Mouse (Mus musculus) cerebellum, adult 2 months (tissue): ENCODE measurements around the gene Gsap.

Experiments
- CTCF ChIP-seq: fragments of 200-500 bp; IDR thresholded peaks from 2 replicates; pipeline ENCODE4 v1.5.1; 2011; ENCODE audit warnings: low read depth, mild to moderate bottlenecking, control low read depth, low read length, moderate library complexity, borderline replicate concordance; ENCODE audit not compliant: insufficient read depth
- POLR2A ChIP-seq: fragments of 200-500 bp; IDR thresholded peaks from 2 replicates; pipeline ENCODE4 v1.6.1; 2011; ENCODE audit warnings: low read length, control low read depth, borderline replicate concordance; ENCODE audit not compliant: insufficient read depth

DNA sequence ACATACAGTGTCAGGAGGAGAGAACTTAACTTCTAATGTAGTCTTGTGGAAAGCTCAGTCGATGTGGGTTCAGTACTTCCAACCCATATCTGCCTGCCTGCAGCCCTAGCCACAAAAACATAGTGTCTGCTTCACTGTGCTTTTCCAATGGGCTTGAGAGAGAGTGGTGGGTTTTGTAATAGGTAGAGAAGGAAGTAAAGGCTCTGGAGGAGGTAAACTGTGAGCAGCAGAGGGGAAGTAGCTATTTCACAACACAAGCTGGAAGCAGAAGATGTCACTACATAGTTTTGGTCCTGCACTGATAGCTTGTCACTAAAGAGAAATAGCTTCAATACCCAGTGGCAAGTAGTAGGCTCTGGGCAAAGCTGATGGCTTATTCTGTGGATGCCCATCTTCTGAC is 146.1 kb downstream of the Gsap start:
- no peak for TF ChIP-seq CTCF
- no peak for TF ChIP-seq POLR2A
